Mouse (Mus musculus) gastrocnemius, postnatal 36 days (tissue): Measurements from ENCODE around the gene Obox3. TPM values are rescaled to one million over a fixed set of nuclear protein-coding genes. Genes with fewer than 3 reads are reported as not detected.
"Not testable (repeated sequence)": the region's sequence is repeated elsewhere in the genome, so short reads cannot be mapped to it uniquely, and the experiment has no call there.

Experiments
- DNase-seq, 2 experiments: peaks; one replicate each; pipeline ENCODE4 v3.0.0; 2022
- intact Hi-C: fragments of 180-260 bp; cut with DNase I; formaldehyde crosslinking; loops from one replicate; pipeline ENCODE4 v1.15.1; 2025
- long read RNA-seq, 2 experiments: library from polyadenylated mRNA; stranded (forward); transcript quantifications; one replicate each; pipeline ENCODE4 v2.0.0; 2021
- total RNA-seq, 2 experiments: library from RNA; stranded (reverse); gene quantifications; 2 replicates each; pipeline ENCODE4 v1.2.3; 2021

The Obox3 gene
- total RNA-seq = not detected
- long read RNA-seq, experiment 1, partial matches to known transcripts = 0 of 1 reads
- long read RNA-seq, experiment 1, other reads (novel, unspliced or antisense) = 1 of 1 reads
- long read RNA-seq, experiment 2 = 0 reads

- intact Hi-C loops, DNase-seq: not testable (repeated sequence)
Observed at GRCm38 (mm10) chr7:15639802-15640201, at the start of gene Obox3. TSS of gene Obox3 (minus strand) at chr7:15639902.

GRCm38 (mm10) chr7:15509411-15509810 lies 130.3 kb downstream of the Obox3 start:
- DNase-seq, intact Hi-C loops: not testable (repeated sequence)

Other genes with a start within 250 kb of the Obox3 start
- not detected for gene Obox5, start 110.2 kb upstream of the Obox3 start, total RNA-seq
- not detected for gene Obox6, start 199.8 kb upstream of the Obox3 start, total RNA-seq
- gene Crx, start 240.1 kb upstream of the Obox3 start, total RNA-seq = not detected
- not detected for gene Crxos, start 242.7 kb upstream of the Obox3 start, total RNA-seq